Mouse (Mus musculus) heart, embryonic 14.5 days (tissue): ENCODE data around the gene Nutf2-ps1. TPM values are rescaled to one million over a fixed set of nuclear protein-coding genes. Genes with fewer than 3 reads are reported as not detected.

Source experiments
- ATAC-seq: fragments of 200-750 bp; cut with Nextera tagmentation; 2 replicates; pipeline ENCODE4 v1.8.0; 2017; ENCODE audit warnings: low read depth, moderate TSS enrichment; ENCODE audit not compliant: insufficient number of reproducible peaks, insufficient read depth, low FRiP score
- H3K27ac ChIP-seq, 2 experiments: fragments of 200-500 bp in 1 of 2; fragments of 300-500 bp in 1 of 2; sonication (generic) in 1 of 2; replicated peaks in 1 of 2; 2 replicates each; pipeline ENCODE4 v1.5.1; 2012 to 2014; ENCODE audit warnings: low read depth in 2 of 2, low read length in 2 of 2, control low read depth in 1 of 2, mild to moderate bottlenecking in 1 of 2, mixed read lengths in 1 of 2; ENCODE audit not compliant: control insufficient read depth in 1 of 2, insufficient read depth in 1 of 2
- H3K27me3 ChIP-seq: fragments of 300-500 bp; sonication (generic); 2 replicates; pipeline ENCODE4 v1.6.1; 2014; ENCODE audit warnings: mild to moderate bottlenecking, low read length, control low read depth; ENCODE audit not compliant: control insufficient read depth, insufficient read depth
- H3K36me3 ChIP-seq: fragments of 300-500 bp; sonication (generic); 2 replicates; pipeline ENCODE4 v1.6.1; 2014; ENCODE audit warnings: mild to moderate bottlenecking, control low read depth, low read length, mixed read lengths; ENCODE audit not compliant: control insufficient read depth, insufficient read depth
- H3K4me1 ChIP-seq, 2 experiments: fragments of 200-500 bp in 1 of 2; fragments of 300-500 bp in 1 of 2; sonication (generic) in 1 of 2; 2 replicates each; pipeline ENCODE4 v1.6.1; 2012 to 2014; ENCODE audit warnings: low read length in 2 of 2, control low read depth in 1 of 2, mixed read lengths in 1 of 2; ENCODE audit not compliant: control insufficient read depth in 2 of 2, insufficient read depth in 2 of 2
- H3K4me2 ChIP-seq: fragments of 300-500 bp; sonication (generic); 2 replicates; pipeline ENCODE4 v1.6.1; 2014; ENCODE audit warnings: mild to moderate bottlenecking, low read length
- H3K4me3 ChIP-seq, 2 experiments: fragments of 200-500 bp in 1 of 2; fragments of 300-500 bp in 1 of 2; sonication (generic) in 1 of 2; 2 replicates each; pipeline ENCODE4 v1.5.1; 2012 to 2014; ENCODE audit warnings: low read length in 2 of 2, mild to moderate bottlenecking in 2 of 2, control low read depth in 1 of 2, low read depth in 1 of 2, moderate library complexity in 1 of 2; ENCODE audit not compliant: control insufficient read depth in 1 of 2, insufficient read depth in 1 of 2
- H3K9ac ChIP-seq: fragments of 300-500 bp; sonication (generic); 2 replicates; pipeline ENCODE4 v1.6.1; 2014; ENCODE audit warnings: mild to moderate bottlenecking, low read length
- H3K9me3 ChIP-seq: fragments of 300-500 bp; sonication (generic); 2 replicates; pipeline ENCODE4 v1.6.1; 2016; ENCODE audit warnings: low read length, control low read depth; ENCODE audit not compliant: control insufficient read depth
- WGBS: fragments of 180-500 bp; shearing (Covaris S2); extraction: QIAGEN DNeasy Blood & Tissue Kit; methylation state at CpG from one replicate; pipeline ENCODE4 v1.1.7; 2014; 5-methylcytosine and 5-hydroxymethylcytosine counted together
- polyA plus RNA-seq: library from polyadenylated mRNA; unstranded; fragments of >200 nt; fragmentation: Nextera tagmentation; extraction: Ambion mirVana; gene quantifications from 2 replicates; pipeline ENCODE4 v1.2.1, GENCODE M21; 2014

The Nutf2-ps1 gene
- polyA plus RNA-seq, 1 experiment from 2014 or later, result 276 TPM

DNA sequence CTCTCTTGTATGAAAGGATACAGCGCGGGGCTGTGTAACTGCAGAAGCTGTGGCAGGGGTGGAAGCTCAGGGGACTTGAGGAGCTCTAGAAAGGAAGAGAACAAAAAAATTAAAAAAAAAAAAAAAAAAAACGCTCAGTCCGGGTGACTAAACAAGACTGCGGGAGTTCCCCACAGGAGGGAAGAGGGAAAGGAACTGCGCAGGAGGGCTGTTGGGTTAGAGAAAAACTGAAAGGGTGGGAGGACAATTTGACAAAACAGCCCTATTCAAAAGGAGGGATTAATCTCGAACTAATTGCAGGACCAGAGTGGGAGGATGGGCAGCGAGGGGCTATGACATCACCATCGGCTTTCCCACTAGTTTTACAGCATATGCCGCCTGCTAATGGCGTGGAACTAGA, 21.0 kb downstream of the Nutf2-ps1 start:
- WGBS, result 58% methylated on average over 11 of the region's 11 CpGs
- H3K4me2 ChIP-seq, result no peak overlapping the region

DNA sequence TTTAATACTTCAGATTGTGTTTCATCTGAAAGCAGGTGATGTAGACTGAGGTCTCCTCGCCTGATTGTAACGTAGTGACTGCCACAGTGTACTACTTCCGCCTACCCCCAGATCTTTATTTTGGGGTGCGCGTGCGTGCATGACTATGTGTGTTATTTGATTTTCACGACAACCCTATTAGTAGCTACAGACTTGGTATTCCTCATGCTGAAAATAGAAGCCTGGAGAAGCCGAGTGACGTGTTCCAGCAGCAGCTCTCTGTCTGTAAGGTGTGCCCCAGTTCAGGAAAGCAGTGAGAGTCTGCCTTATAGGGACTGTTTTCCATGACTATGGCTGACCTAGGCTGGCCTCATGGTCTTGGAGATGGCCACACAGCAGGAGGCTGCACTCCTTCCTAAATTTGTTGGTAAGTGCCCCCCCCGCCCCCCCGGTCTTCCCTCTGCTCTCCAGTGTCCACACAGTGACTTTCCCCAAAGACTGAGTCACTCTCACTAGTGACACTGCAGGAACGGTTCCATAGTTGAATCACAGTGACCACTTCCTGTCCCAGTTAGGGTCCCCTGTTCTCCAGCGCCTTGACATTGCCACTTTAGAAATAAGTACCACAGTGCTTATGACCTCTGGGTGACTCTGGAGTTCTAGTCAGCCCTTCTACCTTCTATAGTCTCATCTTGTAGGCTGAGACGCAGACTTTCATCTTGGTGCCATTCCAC, 23.1 kb downstream of the Nutf2-ps1 start:
- WGBS, result 76% methylated on average over 14 of the region's 14 CpGs
- no peak for ATAC-seq
- no peaks in the 10 kb centered on the region for H3K36me3 ChIP-seq

More for the DNA sequence above, 21.0 kb downstream of the Nutf2-ps1 start:
- Histone ChIP-seq H3K4me3 (no peak overlapping the region), H3K9me3 (peaks cover 3% of the 10 kb centered on the region; the same call in 1 of the 2 replicates), H3K4me1 (peaks cover 19 to 23% of the 10 kb centered on the region in 2 experiments), H3K9ac (no peak overlapping the region), H3K27me3 (no peaks in the 10 kb centered on the region), H3K27ac (0 out of 4 replicates have a peak overlapping the region, but pooled peaks of 1 of the 2 experiments have one; percentile 27), H3K36me3 (no peaks in the 10 kb centered on the region)
- ATAC-seq, result no peak

DNA sequence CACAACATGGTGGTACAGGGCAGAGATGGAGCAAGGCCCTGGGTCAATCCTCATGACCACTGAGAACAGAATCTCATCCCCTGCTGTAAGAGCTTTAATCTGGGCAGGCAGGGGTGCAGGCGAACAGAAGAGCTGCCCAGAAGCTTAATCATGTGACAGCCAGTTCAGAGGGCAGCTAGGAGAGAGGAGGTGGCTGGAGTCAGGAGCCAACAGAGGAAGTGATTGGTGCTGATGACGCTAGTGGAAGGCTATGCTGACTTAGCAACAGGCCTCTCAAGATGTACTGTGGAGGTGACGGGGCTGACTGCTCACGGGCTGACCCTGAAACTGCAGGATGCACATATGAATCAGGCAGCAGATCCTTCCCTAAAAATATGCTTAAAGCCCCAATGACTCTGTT, 24.7 kb downstream of the Nutf2-ps1 start:
- WGBS, result 22% methylated on average over 4 of the region's 4 CpGs
- Histone ChIP-seq H3K27ac (no peak overlapping the region), H3K27me3 (no peaks in the 10 kb centered on the region), H3K36me3 (no peaks in the 10 kb centered on the region), H3K4me3 (no peak overlapping the region), H3K9ac (no peak overlapping the region), H3K9me3 (peaks cover 3% of the 10 kb centered on the region; the same call in 1 of the 2 replicates), H3K4me1 (peaks cover 6 to 10% of the 10 kb centered on the region in 2 experiments), H3K4me2 (no peak overlapping the region)
- no peak for ATAC-seq

More for the DNA sequence above, 23.1 kb downstream of the Nutf2-ps1 start:
- no peak overlapping the region for H3K4me2 ChIP-seq
- peaks cover 6 to 10% of the 10 kb centered on the region in 2 experiments for H3K4me1 ChIP-seq
- H3K27me3 ChIP-seq, result no peaks in the 10 kb centered on the region
- H3K9ac ChIP-seq, result no peak overlapping the region
- no peak overlapping the region for H3K27ac ChIP-seq
- H3K9me3 ChIP-seq, result peaks cover 3% of the 10 kb centered on the region; the same call in 1 of the 2 replicates
- H3K4me3 ChIP-seq, result no peak overlapping the region

GRCm38 (mm10) chr19:53560436-53560835, 28.4 kb downstream of the Nutf2-ps1 start:
- 80% methylated on average over 3 of the region's 3 CpGs for WGBS
- Histone ChIP-seq H3K4me3 (no peak overlapping the region), H3K27me3 (no peaks in the 10 kb centered on the region), H3K9ac (no peak overlapping the region), H3K36me3 (no peaks in the 10 kb centered on the region), H3K27ac (no peak overlapping the region), H3K9me3 (peaks cover 3% of the 10 kb centered on the region; the same call in 1 of the 2 replicates), H3K4me2 (no peak overlapping the region), H3K4me1 (peaks cover 15% of the 10 kb centered on the region in 2 experiments)
- ATAC-seq, result no peak

- Histone ChIP-seq H3K9ac (peak overlapping the region; percentile 66), H3K27ac (no peak overlapping the region), H3K4me1 (peaks cover 10 to 19% of the 10 kb centered on the region in 2 experiments), H3K9me3 (no peaks in the 10 kb centered on the region), H3K4me2 (peak overlapping the region; percentile 69), H3K36me3 (no peaks in the 10 kb centered on the region), H3K27me3 (no peaks in the 10 kb centered on the region), H3K4me3 (peak overlapping the region; percentile 22 to 26)
- WGBS, result 19% methylated on average over 20 of the region's 20 CpGs
- 0 out of 2 replicates have a peak, but pooled peaks have one; percentile 36 for ATAC-seq
Measured at GRCm38 (mm10) chr19:53557267-53557936, 31.5 kb downstream of the Nutf2-ps1 start.

DNA sequence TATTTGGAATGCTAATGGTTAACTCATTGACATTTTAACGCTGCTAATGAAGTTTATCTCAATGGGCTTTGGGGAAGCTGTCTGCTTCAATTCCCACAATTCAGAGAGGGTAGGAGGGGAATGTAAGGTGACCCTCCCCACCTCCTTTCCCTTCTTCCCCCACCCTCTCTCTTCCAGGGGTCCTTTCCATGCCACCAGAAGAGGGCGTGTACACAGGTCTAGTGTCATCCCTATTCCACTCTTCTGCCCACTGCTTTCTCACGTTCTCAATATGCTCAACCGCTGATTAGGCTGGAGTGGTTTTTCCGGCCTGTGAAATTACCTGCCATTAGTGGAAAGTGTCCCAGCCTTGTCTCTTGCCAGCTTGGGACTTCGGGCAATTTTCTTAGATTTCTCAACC, 32.0 kb downstream of the Nutf2-ps1 start:
- peak overlapping the region; percentile 22 to 26 for H3K4me3 ChIP-seq
- 21% methylated on average over 6 of the region's 6 CpGs for WGBS
- H3K27me3 ChIP-seq, result no peaks in the 10 kb centered on the region
- H3K4me1 ChIP-seq, result peaks cover 10 to 21% of the 10 kb centered on the region in 2 experiments
- H3K27ac ChIP-seq, result no peak overlapping the region
- H3K36me3 ChIP-seq, result no peaks in the 10 kb centered on the region
- H3K9me3 ChIP-seq, result no peaks in the 10 kb centered on the region
- ATAC-seq, result no peak
- peak overlapping the region; percentile 69 for H3K4me2 ChIP-seq
- peak overlapping the region; percentile 66; the same call in 1 of the 2 replicates for H3K9ac ChIP-seq

DNA sequence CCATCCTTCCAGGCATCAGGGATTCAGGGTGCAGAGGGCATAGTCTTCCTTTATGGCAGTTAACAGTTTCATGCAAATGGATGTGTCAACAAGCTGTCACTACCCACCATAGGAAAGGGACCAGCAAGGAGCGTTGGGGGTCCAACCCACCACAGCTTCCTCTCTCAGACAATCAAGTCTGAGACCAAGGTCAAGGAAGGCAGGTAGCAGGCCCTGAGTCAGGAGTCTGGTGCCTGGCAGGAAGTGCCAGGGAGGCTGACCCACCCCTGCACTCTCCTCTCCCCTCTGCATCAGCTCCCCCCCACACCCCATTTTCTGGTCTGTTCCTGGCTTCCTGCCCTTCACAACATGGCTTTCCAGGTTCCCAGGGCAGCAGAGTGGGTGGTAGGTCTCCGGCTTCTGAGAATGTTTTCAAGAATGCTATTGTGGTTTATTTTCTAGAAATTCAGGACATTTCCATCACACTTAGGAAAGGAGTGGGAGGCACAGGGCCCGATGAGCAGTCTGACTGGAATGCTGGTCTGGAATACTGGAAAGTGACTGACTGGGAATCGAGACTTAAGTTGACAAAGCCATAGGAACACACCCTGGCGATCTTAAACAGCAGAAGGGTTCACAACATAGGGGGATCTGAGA, 33.8 kb downstream of the Nutf2-ps1 start:
- Histone ChIP-seq H3K9me3 (no peaks in the 10 kb centered on the region), H3K27me3 (no peaks in the 10 kb centered on the region), H3K4me3 (no peak overlapping the region), H3K4me1 (peaks cover 10 to 23% of the 10 kb centered on the region in 2 experiments), H3K4me2 (no peak overlapping the region), H3K27ac (no peak overlapping the region), H3K9ac (no peak overlapping the region), H3K36me3 (no peaks in the 10 kb centered on the region)
- no peak for ATAC-seq
- WGBS, result 52% methylated on average over 5 of the region's 5 CpGs
